Mouse (Mus musculus) myocyte (in vitro differentiated cells): Measurements from ENCODE around the gene Rpl23.

Source experiments
- CEBPB ChIP-seq: IDR thresholded peaks from 2 replicates; pipeline ENCODE4 v1.6.1; 2011; ENCODE audit warnings: mild to moderate bottlenecking, moderate library complexity; ENCODE audit not compliant: poor library complexity, insufficient read depth, severe bottlenecking
- MAX ChIP-seq: IDR thresholded peaks from one replicate; pipeline ENCODE4 v1.6.1; 2011; ENCODE audit warnings: low read depth, mild to moderate bottlenecking, control low read depth
- POLR2A ChIP-seq: IDR thresholded peaks from one replicate; pipeline ENCODE4 v1.6.1; 2011; ENCODE audit warnings: low read depth, mild to moderate bottlenecking, control low read depth, moderate library complexity; ENCODE audit not compliant: insufficient read length
- POLR2AphosphoS2 ChIP-seq: IDR thresholded peaks from one replicate; pipeline ENCODE4 v1.6.1; 2011; ENCODE audit warnings: low read depth, control low read depth; ENCODE audit not compliant: insufficient read length
- REST ChIP-seq: IDR thresholded peaks from one replicate; pipeline ENCODE4 v1.6.1; 2011; ENCODE audit warnings: mild to moderate bottlenecking, control low read depth, moderate library complexity; ENCODE audit not compliant: insufficient read depth, insufficient read length

- TF ChIP-seq REST (no peak), POLR2A (no peak), POLR2AphosphoS2 (no peak), CEBPB (no peak), MAX (no peak)
These were observed 25.9 kb upstream of the Rpl23 start for GRCm38 (mm10) chr11:97808093-97808492.
